ENCODE assay signal across 8 mouse cellular contexts in genomic region chr3:69127346-69127678, GRCm38 (mm10). TPM values are rescaled to one million over a fixed set of nuclear protein-coding genes. Genes with fewer than 3 reads are reported as not detected.
DNase-seq lines count a peak whose midpoint lies in the region; ATAC-seq and TF ChIP-seq lines count a peak whose summit lies in the region.

No protein-coding gene starts in this region.

- WGBS in kidney, embryonic 14.5 days, result under 1% methylated on average over 10 of the region's 10 CpGs
- under 1% methylated on average over 10 of the region's 10 CpGs for WGBS in hindbrain, embryonic 13.5 days
- WGBS in midbrain, embryonic 13.5 days, result 0% methylated on average over 10 of the region's 10 CpGs

- no peak for TF ChIP-seq POLR2A in bone marrow macrophage, adult 2 months (IDR thresholded peaks at IDR 0.05; ENCODE audit: borderline replicate concordance, low read depth, low read length)

- peak overlapping the region; percentile 44; the same call in 1 of the 2 replicates for H3K27ac ChIP-seq in kidney, embryonic 14.5 days (ENCODE audit: low read depth, low read length)
- H3K27ac ChIP-seq in bone marrow macrophage, adult 2 months (ENCODE audit: insufficient read depth, low read depth, low read length), result peak overlapping the region; percentile 83
- peak overlapping the region; percentile 97; the same call in 1 of the 2 replicates for H3K27ac ChIP-seq in hindbrain, embryonic 13.5 days
- H3K27ac ChIP-seq in midbrain, embryonic 13.5 days, result peak overlapping the region; percentile 97; the same call in 1 of the 2 replicates

- no peaks in the 10 kb centered on the region for H3K27me3 ChIP-seq in kidney, embryonic 14.5 days (ENCODE audit: control insufficient read depth, insufficient read depth, low read length)
- H3K27me3 ChIP-seq in hindbrain, embryonic 13.5 days, result peaks cover 3% of the 10 kb centered on the region; the same call in 1 of the 2 replicates
- peaks cover 3% of the 10 kb centered on the region; the same call in 1 of the 2 replicates for H3K27me3 ChIP-seq in midbrain, embryonic 13.5 days

- H3K36me3 ChIP-seq in kidney, embryonic 14.5 days (ENCODE audit: control insufficient read depth, insufficient read depth, low read length), result no peaks in the 10 kb centered on the region
- H3K36me3 ChIP-seq in hindbrain, embryonic 13.5 days, result no peaks in the 10 kb centered on the region
- no peaks in the 10 kb centered on the region for H3K36me3 ChIP-seq in midbrain, embryonic 13.5 days

- peak overlapping the region; percentile 96; the same call in 1 of the 2 replicates for H3K9ac ChIP-seq in kidney, embryonic 14.5 days (ENCODE audit: low read depth, low read length)
- peak overlapping the region; percentile 94 for H3K9ac ChIP-seq in hindbrain, embryonic 13.5 days
- H3K9ac ChIP-seq in midbrain, embryonic 13.5 days (replicated peaks), result peak overlapping the region; percentile 94

- no peaks in the 10 kb centered on the region for H3K9me3 ChIP-seq in kidney, embryonic 14.5 days (ENCODE audit: control insufficient read depth, low read length)
- no peaks in the 10 kb centered on the region for H3K9me3 ChIP-seq in hindbrain, embryonic 13.5 days
- no peaks in the 10 kb centered on the region for H3K9me3 ChIP-seq in midbrain, embryonic 13.5 days

- H3K4me1 ChIP-seq in kidney, embryonic 14.5 days (ENCODE audit: control insufficient read depth, insufficient read depth, low read length), result peaks cover 10% of the 10 kb centered on the region; the same call in 1 of the 2 replicates
- peaks cover 10% of the 10 kb centered on the region for H3K4me1 ChIP-seq in bone marrow macrophage, adult 2 months (ENCODE audit: control insufficient read depth, insufficient read depth, low read length)
- peaks cover 17% of the 10 kb centered on the region for H3K4me1 ChIP-seq in hindbrain, embryonic 13.5 days (replicated peaks)
- peaks cover 22% of the 10 kb centered on the region for H3K4me1 ChIP-seq in midbrain, embryonic 13.5 days (replicated peaks)

- peak; percentile 75 for ATAC-seq in kidney, embryonic 14.5 days (ENCODE audit: low FRiP score, low TSS enrichment)
- peak; percentile 71 for ATAC-seq in hindbrain, embryonic 13.5 days (ENCODE audit: low FRiP score)
- peak; percentile 79; the same call in 1 of the 2 replicates for ATAC-seq in midbrain, embryonic 13.5 days

- H3K4me2 ChIP-seq in kidney, embryonic 14.5 days (replicated peaks; ENCODE audit: low read depth, low read length), result peak overlapping the region; percentile 73
- peak overlapping the region; percentile 72 for H3K4me2 ChIP-seq in hindbrain, embryonic 13.5 days
- H3K4me2 ChIP-seq in midbrain, embryonic 13.5 days (replicated peaks), result peak overlapping the region; percentile 73

- no peak for DNase-seq in kidney, adult 8-10 months
- no peak for DNase-seq in embryo, embryonic 10.5 days (ENCODE audit: low spot score)
- no peak for DNase-seq in layer of hippocampus, postnatal 36 days
- DNase-seq in kidney, postnatal 36 days, result no peak

- H3K4me3 ChIP-seq in kidney, embryonic 14.5 days (ENCODE audit: low read length), result peak overlapping the region; percentile 94
- H3K4me3 ChIP-seq in bone marrow macrophage, adult 2 months (ENCODE audit: insufficient read depth, low read length), result peak overlapping the region; percentile 91
- H3K4me3 ChIP-seq in hindbrain, embryonic 13.5 days, result peak overlapping the region; percentile 94
- H3K4me3 ChIP-seq in midbrain, embryonic 13.5 days (replicated peaks), result peak overlapping the region; percentile 95

- no peak for TF ChIP-seq CTCF in bone marrow macrophage, adult 2 months (IDR thresholded peaks at IDR 0.05; ENCODE audit: low read depth, low read length)

RNA-seq across cellular contexts. Expression of gene Kpna4, which starts 0.4 kb away (rescaled TPM):
- polyA plus RNA-seq in kidney, embryonic 14.5 days (2014; fragmentation: Nextera tagmentation; extraction: Ambion mirVana), result 27.6 and 41.6 TPM in 2 replicates
- polyA plus RNA-seq in bone marrow macrophage, adult 2 months (2012; ENCODE audit: insufficient read depth, insufficient read length, missing spikeins), result 39.5 TPM in 2 replicates
- 34.6 and 37.7 TPM in 2 replicates for polyA plus RNA-seq in hindbrain, embryonic 13.5 days (2015; fragmentation: Nextera tagmentation; extraction: Ambion mirVana)
- 35.4 and 38.6 TPM in 2 replicates for polyA plus RNA-seq in midbrain, embryonic 13.5 days (2015; fragmentation: Nextera tagmentation; extraction: Ambion mirVana)
- 100 to 1,000 TPM in 1 of 2 experiments, 10 to 100 TPM in 1; 86.8 to 109 TPM for total RNA-seq in layer of hippocampus, postnatal 36 days (2021)

Comparison
In these comparisons a context has a peak if more than half of its experiments do, and no peak if none do; other contexts are left out.
1. H3K27ac ChIP-seq: peak in every context shown above with its lines; median percentile 97 in hindbrain, embryonic 13.5 days; 97 in midbrain, embryonic 13.5 days; 83 in bone marrow macrophage, adult 2 months; 44 in kidney, embryonic 14.5 days.